Mouse (Mus musculus): ENCODE results near the gene Six1. TPM values are rescaled to one million over a fixed set of nuclear protein-coding genes. Genes with fewer than 3 reads are reported as not detected.
"Not testable (repeated sequence)": the region's sequence is repeated elsewhere in the genome, so short reads cannot be mapped to it uniquely, and the experiment has no call there.

Gene Six1
- polyA plus RNA-seq, 1 experiment from 2014 or later = 2.3 TPM

DNA sequence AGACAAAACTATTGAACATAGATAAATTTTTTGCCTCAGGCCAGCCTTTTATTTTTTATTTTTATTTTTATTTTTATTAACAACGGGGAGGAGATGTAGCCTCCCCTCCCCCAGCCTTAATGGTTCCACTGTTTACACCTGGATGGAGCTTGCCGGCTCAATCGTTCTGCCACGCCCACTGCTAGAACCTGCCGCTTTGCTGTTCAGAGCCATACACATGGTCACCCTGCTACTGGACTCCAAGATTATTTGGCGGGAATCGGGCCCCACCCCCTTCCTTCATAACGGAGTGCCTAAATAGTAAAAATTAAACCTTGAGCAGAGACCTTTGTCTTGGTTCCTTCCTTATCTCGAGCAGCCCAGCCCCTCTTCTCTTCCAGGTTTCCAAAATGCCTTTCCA is 50.8 kb downstream of the Six1 start:
- ATAC-seq (replicated peaks; ENCODE audit: insufficient number of reproducible peaks, low FRiP score, low TSS enrichment); H3K4me3 ChIP-seq (ENCODE audit: low read depth, low read length); H3K4me1 ChIP-seq (ENCODE audit: control insufficient read depth, insufficient read depth, low read length); H3K36me3 ChIP-seq (ENCODE audit: control insufficient read depth, insufficient read depth, low read length); H3K27ac ChIP-seq (ENCODE audit: low read depth, low read length); H3K27me3 ChIP-seq (ENCODE audit: control insufficient read depth, insufficient read depth, low read length); H3K9ac ChIP-seq (ENCODE audit: low read depth, low read length); H3K4me2 ChIP-seq; H3K9me3 ChIP-seq (replicated peaks; ENCODE audit: control insufficient read depth, low read length): not testable (repeated sequence)
- 33% methylated on average over 9 of the region's 9 CpGs for WGBS (ENCODE audit: insufficient replicate concordance)

DNA sequence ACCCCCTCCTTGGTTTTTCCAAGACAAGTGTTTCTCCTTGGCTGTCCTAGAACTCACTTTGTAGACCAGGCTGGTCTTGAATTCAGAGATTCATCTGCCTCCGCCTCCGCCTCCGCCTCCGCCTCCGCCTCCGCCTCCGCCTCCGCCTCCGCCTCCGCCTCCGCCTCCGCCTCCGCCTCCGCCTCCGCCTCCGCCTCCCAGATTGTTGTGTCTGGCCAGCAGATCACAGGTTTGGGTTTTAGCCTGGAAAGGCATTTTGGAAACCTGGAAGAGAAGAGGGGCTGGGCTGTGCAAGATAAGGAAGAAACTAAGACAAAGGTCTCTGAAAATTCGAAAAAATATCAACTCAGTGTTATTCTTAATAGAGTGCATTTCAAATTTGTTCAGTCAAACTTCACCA is 51.4 kb downstream of the Six1 start:
- not testable (repeated sequence) for H3K4me1 ChIP-seq (ENCODE audit: control insufficient read depth, insufficient read depth, low read length); H3K4me2 ChIP-seq; H3K9me3 ChIP-seq (replicated peaks; ENCODE audit: control insufficient read depth, low read length); H3K36me3 ChIP-seq (ENCODE audit: control insufficient read depth, insufficient read depth, low read length); H3K27ac ChIP-seq (ENCODE audit: low read depth, low read length); ATAC-seq (replicated peaks; ENCODE audit: insufficient number of reproducible peaks, low FRiP score, low TSS enrichment); H3K9ac ChIP-seq (ENCODE audit: low read depth, low read length); H3K4me3 ChIP-seq (ENCODE audit: low read depth, low read length); H3K27me3 ChIP-seq (ENCODE audit: control insufficient read depth, insufficient read depth, low read length)
- WGBS (ENCODE audit: insufficient replicate concordance) = 25% methylated on average over 15 of the region's 17 CpGs

DNA sequence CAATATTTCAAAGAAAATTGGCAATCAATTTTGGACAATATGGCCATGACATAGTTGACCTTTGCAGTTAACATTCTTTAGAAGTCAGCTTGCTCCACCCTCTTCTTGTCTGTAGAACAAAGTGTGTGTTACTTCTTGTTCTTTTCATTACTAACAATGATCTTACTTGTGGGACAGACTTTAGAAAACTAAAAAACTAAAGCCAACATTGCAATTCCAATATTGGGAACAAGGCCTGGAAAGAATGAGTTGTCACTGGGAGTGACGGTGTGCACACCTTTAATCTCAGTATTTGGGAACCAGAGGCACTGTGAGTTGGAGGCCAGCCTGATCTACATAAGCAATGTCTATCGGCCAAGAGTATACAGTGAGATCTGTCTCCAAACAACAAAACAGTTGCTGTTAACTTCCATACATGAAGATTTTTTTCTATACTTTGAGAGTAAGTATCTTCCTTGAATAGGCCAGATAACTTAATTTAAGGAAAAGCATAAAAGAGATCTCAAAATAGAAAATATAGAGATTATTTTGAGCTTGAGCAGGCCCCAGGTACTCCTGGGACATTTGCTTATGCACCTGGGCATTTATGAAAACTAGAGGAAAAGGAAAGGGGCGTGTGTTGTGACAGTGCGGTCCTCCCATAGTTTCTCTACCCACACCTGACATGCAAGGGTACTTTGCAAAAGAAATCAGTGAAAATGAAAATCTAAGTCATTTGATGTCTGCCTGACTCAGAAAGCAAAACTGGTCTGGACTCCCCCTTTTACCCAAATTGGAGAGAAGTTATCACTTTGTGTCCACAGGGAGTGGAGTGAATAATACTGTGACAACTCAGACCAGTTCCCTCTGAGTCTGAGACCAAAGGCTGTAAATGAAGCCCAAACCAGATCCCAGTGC is 55.3 kb downstream of the Six1 start:
- 86% methylated on average over 4 of the region's 4 CpGs for WGBS (ENCODE audit: insufficient replicate concordance)
- no peak overlapping the region for H3K4me2 ChIP-seq
- ATAC-seq (replicated peaks; ENCODE audit: insufficient number of reproducible peaks, low FRiP score, low TSS enrichment) = no peak
- no peak overlapping the region for H3K4me3 ChIP-seq (ENCODE audit: low read depth, low read length)
- no peaks in the 10 kb centered on the region for H3K4me1 ChIP-seq (ENCODE audit: control insufficient read depth, insufficient read depth, low read length)
- H3K27ac ChIP-seq (ENCODE audit: low read depth, low read length) = no peak overlapping the region
- no peaks in the 10 kb centered on the region for H3K9me3 ChIP-seq (replicated peaks; ENCODE audit: control insufficient read depth, low read length)
- no peaks in the 10 kb centered on the region for H3K27me3 ChIP-seq (ENCODE audit: control insufficient read depth, insufficient read depth, low read length)
- no peaks in the 10 kb centered on the region for H3K36me3 ChIP-seq (ENCODE audit: control insufficient read depth, insufficient read depth, low read length)
- H3K9ac ChIP-seq (ENCODE audit: low read depth, low read length) = no peak overlapping the region

DNA sequence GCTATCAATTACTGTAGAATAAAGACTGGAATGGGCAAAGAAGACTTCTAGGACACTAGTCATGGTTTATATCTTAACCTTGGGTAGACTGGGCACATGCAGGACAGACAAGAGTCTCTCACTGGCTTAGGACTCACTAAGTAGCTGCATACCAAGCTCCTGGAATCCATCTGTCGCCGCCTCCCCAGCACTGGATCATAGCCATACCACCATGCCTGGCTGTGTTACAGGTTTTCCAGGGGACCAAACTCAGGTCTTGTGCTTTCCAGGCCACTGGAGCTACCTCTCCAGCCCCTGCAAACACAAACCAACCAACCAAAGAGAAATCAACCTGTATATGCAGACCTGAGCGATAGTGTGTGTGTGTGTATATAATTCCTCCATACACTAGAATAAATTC is 57.0 kb downstream of the Six1 start:
- no peak for ATAC-seq (replicated peaks; ENCODE audit: insufficient number of reproducible peaks, low FRiP score, low TSS enrichment)
- Histone ChIP-seq H3K9ac (ENCODE audit: low read depth, low read length) (no peak overlapping the region), H3K4me3 (ENCODE audit: low read depth, low read length) (no peak overlapping the region), H3K27me3 (ENCODE audit: control insufficient read depth, insufficient read depth, low read length) (no peaks in the 10 kb centered on the region), H3K36me3 (ENCODE audit: control insufficient read depth, insufficient read depth, low read length) (no peaks in the 10 kb centered on the region), H3K4me1 (ENCODE audit: control insufficient read depth, insufficient read depth, low read length) (no peaks in the 10 kb centered on the region), H3K4me2 (no peak overlapping the region), H3K9me3 (replicated peaks; ENCODE audit: control insufficient read depth, low read length) (no peaks in the 10 kb centered on the region), H3K27ac (ENCODE audit: low read depth, low read length) (no peak overlapping the region)
- 83% methylated on average over 3 of the region's 3 CpGs for WGBS (ENCODE audit: insufficient replicate concordance)

Other genes with a start within 250 kb of the Six1 start
- gene Six6, start 114.0 kb downstream of the Six1 start, polyA plus RNA-seq (2014; fragmentation: Nextera tagmentation; extraction: Ambion mirVana) = not detected in 2 replicates
- gene 4930447C04Rik, start 113.1 kb downstream of the Six1 start, polyA plus RNA-seq (2014; fragmentation: Nextera tagmentation; extraction: Ambion mirVana) = 2.6 and 5.0 TPM in 2 replicates
- 2.5 and 3.0 TPM in 2 replicates for gene Six4, start 59.6 kb upstream of the Six1 start, polyA plus RNA-seq (2014; fragmentation: Nextera tagmentation; extraction: Ambion mirVana)
- 32.6 and 32.8 TPM in 2 replicates for gene Mnat1, start 69.8 kb upstream of the Six1 start, polyA plus RNA-seq (2014; fragmentation: Nextera tagmentation; extraction: Ambion mirVana)
- 16.0 and 18.5 TPM in 2 replicates for gene Trmt5, start 232.8 kb upstream of the Six1 start, polyA plus RNA-seq (2014; fragmentation: Nextera tagmentation; extraction: Ambion mirVana)
- gene Slc38a6, start 232.9 kb upstream of the Six1 start, polyA plus RNA-seq (2014; fragmentation: Nextera tagmentation; extraction: Ambion mirVana) = 7.8 and 8.7 TPM in 2 replicates

All from heart, embryonic 11.5 days (tissue).